8 mouse cellular contexts compared by ENCODE assay signal in genomic region chr13:63917198-63917767, GRCm38 (mm10).
DNase-seq lines count a peak whose midpoint lies in the region; ATAC-seq and TF ChIP-seq lines count a peak whose summit lies in the region.

No protein-coding gene starts in this region.

- intact Hi-C loops in heart, postnatal 14 days (cut with DNase I), result no loop called here

- H3K27ac ChIP-seq in forebrain, embryonic 12.5 days, result peak overlapping the region; percentile 19; the same call in 1 of the 2 replicates
- 0 out of 2 replicates have a peak overlapping the region, but pooled peaks have one; percentile 15 for H3K27ac ChIP-seq in liver, embryonic 15.5 days (replicated peaks)

- WGBS in forebrain, embryonic 12.5 days, result 24% methylated on average over 11 of the region's 11 CpGs
- 31% methylated on average over 11 of the region's 11 CpGs for WGBS in liver, embryonic 15.5 days (ENCODE audit: insufficient replicate concordance)

- H3K4me2 ChIP-seq in forebrain, embryonic 12.5 days, result peak overlapping the region; percentile 25; the same call in 1 of the 2 replicates
- peak overlapping the region; percentile 2; the same call in 1 of the 2 replicates for H3K4me2 ChIP-seq in liver, embryonic 15.5 days

- DNase-seq in ES-CJ7 (ENCODE audit: low read depth, low spot score), result peak; percentile 65
- DNase-seq in brain, embryonic 14.5 days (ENCODE audit: low read depth), result peak; percentile 94
- peak; percentile 56 to 76 for DNase-seq in heart, postnatal 14 days
- DNase-seq in kidney, postnatal 4 days, result peak; percentile 59 to 78
- DNase-seq in right cerebral cortex, adult 18-20 months, result peak; percentile 62
- DNase-seq in spleen, postnatal 14 days (ENCODE audit: low spot score in 2 of 2), result no peak

- no peak for TF ChIP-seq CTCF in brain, embryonic 14.5 days (IDR thresholded peaks at IDR 0.05; ENCODE audit: borderline replicate concordance, extremely low read depth, insufficient read depth, insufficient read length)

- peak; percentile 60; the same call in 1 of the 2 replicates for ATAC-seq in forebrain, embryonic 12.5 days (ENCODE audit: low FRiP score)
- ATAC-seq in liver, embryonic 15.5 days (ENCODE audit: insufficient read depth), result peak; percentile 58

- TF ChIP-seq POLR2A in brain, embryonic 14.5 days (IDR thresholded peaks at IDR 0.05; ENCODE audit: borderline replicate concordance, extremely low read depth, insufficient read depth, insufficient read length, poor library complexity, severe bottlenecking), result no peak

- H3K9me3 ChIP-seq in forebrain, embryonic 12.5 days, result peaks cover 11% of the 10 kb centered on the region
- no peaks in the 10 kb centered on the region for H3K9me3 ChIP-seq in liver, embryonic 15.5 days (replicated peaks)

- peaks cover 26% of the 10 kb centered on the region for H3K4me1 ChIP-seq in forebrain, embryonic 12.5 days
- peaks cover 30% of the 10 kb centered on the region; the same call in 1 of the 2 replicates for H3K4me1 ChIP-seq in liver, embryonic 15.5 days (replicated peaks)

- H3K36me3 ChIP-seq in forebrain, embryonic 12.5 days (replicated peaks), result no peaks in the 10 kb centered on the region
- H3K36me3 ChIP-seq in liver, embryonic 15.5 days (replicated peaks), result no peaks in the 10 kb centered on the region

- no peak overlapping the region for H3K9ac ChIP-seq in forebrain, embryonic 12.5 days
- H3K9ac ChIP-seq in liver, embryonic 15.5 days, result no peak overlapping the region

- H3K27me3 ChIP-seq in forebrain, embryonic 12.5 days, result peaks cover 17% of the 10 kb centered on the region; the same call in 1 of the 2 replicates
- no peaks in the 10 kb centered on the region for H3K27me3 ChIP-seq in liver, embryonic 15.5 days

- no peak overlapping the region for H3K4me3 ChIP-seq in forebrain, embryonic 12.5 days (replicated peaks)
- H3K4me3 ChIP-seq in liver, embryonic 15.5 days (replicated peaks), result no peak overlapping the region

Comparison
In these comparisons a context has a peak if more than half of its experiments do, and no peak if none do; other contexts are left out.
1. DNase-seq: peak in ES-CJ7 (single experiment), brain, embryonic 14.5 days (single experiment), heart, postnatal 14 days (2 of 2), kidney, postnatal 4 days (2 of 2) and right cerebral cortex, adult 18-20 months (single experiment); none in spleen, postnatal 14 days (0 of 2).